Mouse (Mus musculus): ENCODE data around the gene Lag3. TPM values are rescaled to one million over a fixed set of nuclear protein-coding genes. Genes with fewer than 3 reads are reported as not detected.
A peak's percentile ranks its signal among the peaks of the same experiment; 100 is the strongest.

Gene Lag3
- total RNA-seq, 4 experiments from 2014 or later: 0.31 TPM; not detected in 3

DNA sequence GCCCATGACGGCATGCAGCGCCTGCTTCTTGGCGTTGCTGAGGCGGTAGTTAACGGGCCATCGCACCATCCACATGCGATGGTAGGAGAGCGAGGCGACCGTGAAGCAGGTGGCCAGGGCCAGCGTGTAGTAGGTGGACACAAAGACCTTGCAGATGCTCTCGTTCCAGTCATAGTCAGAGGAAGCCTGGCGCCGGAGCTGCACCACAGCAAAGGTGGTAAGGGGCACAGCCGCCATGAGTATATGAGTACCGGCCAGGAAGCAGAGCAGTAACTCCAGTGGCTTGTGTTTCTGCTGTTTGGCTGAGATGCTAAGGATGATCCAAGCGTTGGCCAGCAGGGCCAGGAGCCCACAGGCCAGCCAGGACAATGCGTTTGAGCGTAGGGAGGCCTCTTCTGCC, 50.2 kb downstream of the Lag3 start:
- no peak for DNase-seq (ENCODE audit: low spot score in 2 of 2)

DNA sequence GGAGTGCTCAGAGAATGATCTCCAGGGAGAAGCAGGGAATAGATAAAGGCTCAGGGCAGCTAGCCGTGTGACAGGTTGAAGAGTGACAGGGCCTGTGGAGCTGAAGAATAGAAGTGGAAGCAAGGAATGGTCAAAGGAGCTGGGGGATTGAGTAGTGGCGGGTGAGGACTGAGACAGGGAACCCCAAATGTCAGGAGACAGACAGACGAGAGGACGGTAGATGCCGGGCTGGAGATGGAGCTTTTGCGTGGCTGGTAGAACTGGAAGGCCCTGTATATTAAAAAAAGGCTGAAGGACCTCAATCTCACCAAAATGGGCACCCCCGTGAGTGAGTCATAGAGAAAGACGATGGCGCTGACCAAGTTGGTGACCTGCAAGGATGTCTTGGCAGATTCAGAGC, 51.0 kb downstream of the Lag3 start:
- DNase-seq (ENCODE audit: low spot score in 2 of 2): no peak

DNA sequence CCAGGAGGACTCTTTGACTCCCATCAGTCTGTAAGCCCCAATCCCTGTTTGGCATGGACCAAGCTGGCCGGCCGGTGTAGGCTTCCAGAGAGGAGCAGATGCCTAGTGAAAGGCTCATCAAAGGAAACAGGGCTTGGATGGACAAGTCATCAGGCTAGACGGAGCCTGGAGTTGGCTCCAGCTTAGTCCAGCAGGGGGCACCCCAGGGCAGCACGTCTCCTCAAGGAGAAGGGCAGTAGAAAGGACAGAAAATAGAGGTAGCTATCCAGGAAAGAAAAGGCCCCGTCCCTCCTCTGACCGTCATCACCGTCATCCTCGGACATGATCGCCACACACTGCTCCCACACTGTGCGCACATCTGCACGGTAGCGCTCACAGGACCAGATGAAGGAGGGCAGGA, 51.8 kb downstream of the Lag3 start:
- peak; percentile 70 to 74 for DNase-seq (ENCODE audit: low spot score in 2 of 2)

DNA sequence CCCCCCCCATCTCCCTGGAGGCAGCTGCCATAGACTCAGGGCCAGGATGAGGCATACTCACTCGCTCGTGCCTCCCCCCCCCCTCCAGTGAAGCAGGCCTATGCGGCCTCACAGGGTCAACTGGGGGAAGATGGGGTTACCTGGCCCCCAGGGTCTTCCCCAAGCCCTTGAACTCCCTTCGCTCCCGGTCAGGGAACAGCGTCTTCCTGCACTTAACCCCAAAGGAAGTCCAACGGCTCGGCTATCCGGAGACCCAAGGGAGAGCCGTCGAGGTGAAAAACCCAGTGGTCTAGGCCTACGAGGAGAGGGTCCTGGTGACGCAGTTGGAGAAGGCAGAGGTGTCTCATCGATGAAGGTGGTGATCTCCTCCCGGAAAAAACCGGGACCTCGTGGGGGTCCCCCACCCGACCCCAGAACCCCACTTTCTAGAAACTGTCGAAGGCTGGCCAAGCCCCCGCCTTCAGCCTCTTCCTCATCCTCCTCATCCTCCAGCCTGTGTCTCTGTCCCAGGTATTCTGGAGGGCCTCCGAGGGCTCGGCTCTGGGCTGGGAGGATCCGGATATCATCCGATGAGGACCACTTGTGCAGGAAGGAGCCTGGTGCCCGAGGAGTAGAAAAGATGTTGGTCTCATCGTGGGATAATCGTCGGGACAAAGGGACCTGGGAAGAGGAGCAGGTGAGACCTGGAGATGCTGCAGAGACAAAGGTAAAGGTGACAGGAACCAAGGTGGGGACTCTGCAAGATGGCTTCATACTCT, 52.8 kb downstream of the Lag3 start:
- DNase-seq (ENCODE audit: low spot score in 2 of 2): no peak

DNA sequence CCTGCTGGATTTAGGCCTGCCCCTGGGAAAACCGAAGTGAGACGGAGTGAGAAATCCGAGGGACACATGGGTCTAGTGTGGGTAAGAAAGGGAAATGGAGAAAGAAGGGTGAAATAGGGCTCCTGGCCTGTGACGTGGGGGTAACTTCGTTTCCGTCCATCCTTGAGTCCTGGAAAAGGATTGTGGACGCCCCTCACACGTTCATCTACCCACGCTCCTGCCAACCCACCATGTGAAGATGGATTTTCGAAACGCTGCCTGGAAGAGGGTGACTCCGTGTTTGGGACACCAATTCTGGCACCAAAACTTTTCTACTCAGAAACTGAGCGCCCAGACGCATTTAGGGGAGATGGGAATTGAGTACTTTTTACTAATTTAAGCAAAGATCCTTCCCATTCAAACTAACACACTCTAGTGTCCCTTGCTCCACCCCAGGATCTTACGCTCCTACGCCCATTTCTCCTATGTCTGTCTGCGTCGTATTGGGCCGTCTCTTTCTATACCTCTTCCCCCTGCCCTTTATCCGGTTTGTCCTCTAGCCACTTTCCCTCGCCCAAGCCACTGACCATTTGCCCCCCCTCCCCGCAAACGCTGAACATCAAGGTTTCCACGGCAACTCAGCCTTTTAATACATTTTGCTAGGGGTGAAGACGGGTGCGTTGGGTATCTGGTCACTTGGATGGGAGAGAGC, 53.5 kb downstream of the Lag3 start:
- no peak for DNase-seq (ENCODE audit: low spot score in 2 of 2)

DNA sequence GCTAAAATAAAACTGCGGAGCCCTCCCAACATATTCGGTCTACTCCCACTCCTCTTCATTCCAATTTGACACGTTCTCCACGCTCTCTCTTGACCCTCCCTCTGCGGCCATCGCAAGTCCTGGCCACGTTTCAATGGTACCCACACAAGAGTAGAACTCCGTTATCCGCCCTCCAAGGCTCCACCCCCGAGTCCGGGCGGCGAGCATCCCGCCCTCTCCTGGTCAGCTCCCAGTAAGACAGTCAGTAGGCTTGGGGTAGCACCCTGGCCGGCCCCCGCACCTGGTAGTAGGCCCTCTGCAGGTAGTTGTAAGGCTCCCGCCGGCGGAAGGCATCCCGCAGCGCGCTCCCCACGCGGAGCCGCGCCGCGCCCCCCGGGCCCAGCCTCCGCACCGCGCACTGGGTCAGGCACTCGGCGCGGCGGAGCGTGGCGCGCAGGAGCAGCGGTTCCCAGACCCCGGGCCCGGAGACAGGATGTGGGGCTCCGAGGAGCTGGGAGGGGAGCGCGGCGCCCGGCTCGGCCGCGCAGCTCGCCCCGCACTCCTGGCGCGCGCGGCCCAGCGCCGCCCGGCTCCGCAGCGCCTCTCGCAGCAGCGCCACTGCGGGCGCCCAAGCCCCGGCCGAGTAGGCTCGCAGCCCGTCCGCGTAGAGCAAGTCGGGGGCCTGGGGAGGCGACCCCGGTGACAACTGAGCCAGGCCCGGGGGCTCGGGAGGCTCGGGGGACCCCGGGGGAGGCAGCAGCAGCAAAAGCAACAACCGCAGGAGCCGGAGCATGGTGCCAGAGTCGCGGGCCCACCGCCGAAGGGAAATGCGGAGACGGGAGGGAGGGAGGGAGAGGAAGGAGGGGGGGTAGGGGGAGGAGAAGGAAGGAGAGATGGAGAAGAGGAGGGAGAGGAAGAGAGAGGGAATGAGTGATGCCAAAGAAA, 54.3 kb downstream of the Lag3 start, which contains the start of gene P3h3:
Gene P3h3, minus strand, starts transcription at position 837 of the 924 bp plus-strand sequence.
- DNase-seq (ENCODE audit: low spot score in 2 of 2): peak; percentile 45 to 69

DNA sequence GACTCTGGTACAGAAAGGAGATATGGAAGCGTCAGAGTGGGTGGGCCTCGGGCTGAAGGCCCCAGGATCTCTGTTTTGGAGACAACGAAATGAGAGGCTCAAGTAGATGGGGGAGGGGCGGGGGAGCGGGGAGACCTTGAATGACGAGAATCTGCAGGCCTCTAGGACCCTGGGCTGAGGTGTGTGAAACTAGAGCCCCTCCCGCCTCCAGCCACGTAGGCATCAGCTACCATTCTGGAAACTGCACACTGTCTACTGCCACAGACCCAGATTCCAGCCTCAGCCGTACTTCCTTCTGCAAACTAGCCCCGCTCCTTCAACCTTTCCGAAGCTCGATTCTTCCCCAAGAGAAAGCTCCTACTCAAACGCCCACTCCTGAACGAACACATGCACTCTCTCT, 55.2 kb downstream of the Lag3 start:
- DNase-seq (ENCODE audit: low spot score in 2 of 2): no peak

DNA sequence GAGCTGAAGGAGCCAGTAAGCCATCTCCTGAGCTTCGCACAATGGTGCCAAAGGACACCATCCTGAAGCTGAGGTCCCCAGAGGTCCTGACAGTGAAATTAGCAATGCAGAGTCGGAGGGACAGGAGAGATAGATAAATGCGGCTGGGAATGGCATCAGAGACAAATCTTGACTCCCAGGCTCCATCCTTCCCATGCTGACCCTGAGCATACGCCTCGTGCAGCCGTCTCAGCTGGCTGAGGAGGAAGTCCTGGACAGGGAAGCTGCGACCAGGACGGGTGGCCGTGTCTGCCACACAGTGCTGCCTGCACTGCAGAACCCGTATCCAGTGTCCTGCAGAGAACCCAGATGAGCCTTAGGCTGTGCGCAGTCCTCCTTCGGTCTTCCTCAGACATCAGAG, 56.9 kb downstream of the Lag3 start:
- no peak for DNase-seq (ENCODE audit: low spot score in 2 of 2)

Other genes starting within 250 kb of the Lag3 start
- 10 to 100 TPM; 12.6 to 18.1 (median 15.6) TPM for gene Lpcat3, start 248.7 kb downstream of the Lag3 start, total RNA-seq (2022)
- gene Emg1, start 199.5 kb downstream of the Lag3 start, total RNA-seq (2022): 10 to 100 TPM; 62.1 to 74.4 (median 66.1) TPM
- 100 to 1,000 TPM; 140 to 157 (median 153) TPM for gene Phb2, start 199.4 kb downstream of the Lag3 start, total RNA-seq (2022)
- 1 to 10 TPM in 3 of 4 experiments, under 1 TPM in 1; 0.80 to 2.0 (median 1.2) TPM for gene Ptpn6, start 173.0 kb downstream of the Lag3 start, total RNA-seq (2022)
- gene Grcc10, start 170.3 kb downstream of the Lag3 start, total RNA-seq (2022): 100 to 1,000 TPM; 146 to 173 (median 164) TPM
- not detected for gene Gm45234, start 155.7 kb downstream of the Lag3 start, total RNA-seq (2022)
- gene Atn1, start 155.2 kb downstream of the Lag3 start, total RNA-seq (2022): 10 to 100 TPM; 41.9 to 59.4 (median 49.2) TPM
- gene Eno2, start 142.0 kb downstream of the Lag3 start, total RNA-seq (2022): 1 to 10 TPM in 3 of 4 experiments, under 1 TPM in 1; 0.75 to 1.4 (median 1.1) TPM
- not detected for gene Lrrc23, start 132.0 kb downstream of the Lag3 start, total RNA-seq (2022)
- 1 to 10 TPM; 1.9 to 4.1 (median 2.9) TPM for gene Spsb2, start 103.0 kb downstream of the Lag3 start, total RNA-seq (2022)
- gene Tpi1, start 97.4 kb downstream of the Lag3 start, total RNA-seq (2022): 1,000 to 10,000 TPM; 2,418 to 2,798 (median 2,572) TPM
- 10 to 100 TPM; 44.3 to 48.1 (median 45.2) TPM for gene Usp5, start 82.2 kb downstream of the Lag3 start, total RNA-seq (2022)
- gene Cdca3, start 82.2 kb downstream of the Lag3 start, total RNA-seq (2022): under 1 TPM; 0.31 to 0.51 (median 0.37) TPM
- gene Gnb3, start 71.4 kb downstream of the Lag3 start, total RNA-seq (2022): 1 to 10 TPM in 2 of 4 experiments, under 1 TPM in 2; 0.70 to 1.1 (median 1.0) TPM
- gene P3h3, start 54.0 kb downstream of the Lag3 start, total RNA-seq (2022): 1 to 10 TPM; 2.0 to 4.5 (median 3.3) TPM
- gene Gpr162, start 47.7 kb downstream of the Lag3 start, total RNA-seq (2022): not detected
- under 1 TPM in 1 of 4 experiments, not detected in 3; 0.11 TPM for gene Cd4, start 23.5 kb downstream of the Lag3 start, total RNA-seq (2022)
- 10 to 100 TPM; 64.6 to 83.2 (median 76.8) TPM for gene Ptms, start 8.4 kb upstream of the Lag3 start, total RNA-seq (2022)
- gene Mlf2, start 19.7 kb upstream of the Lag3 start, total RNA-seq (2022): 100 to 1,000 TPM; 192 to 219 (median 202) TPM
- 100 to 1,000 TPM; 122 to 142 (median 131) TPM for gene Cops7a, start 53.8 kb upstream of the Lag3 start, total RNA-seq (2022)
- gene Pianp, start 85.0 kb upstream of the Lag3 start, total RNA-seq (2022): under 1 TPM in 3 of 4 experiments, not detected in 1; 0.19 to 0.70 (median 0.36) TPM
- 10 to 100 TPM; 24.3 to 29.7 (median 27.4) TPM for gene Zfp384, start 97.4 kb upstream of the Lag3 start, total RNA-seq (2022)
- 10 to 100 TPM; 19.8 to 22.3 (median 20.7) TPM for gene Ing4, start 128.1 kb upstream of the Lag3 start, total RNA-seq (2022)
- gene Acrbp, start 138.0 kb upstream of the Lag3 start, total RNA-seq (2022): 1 to 10 TPM in 3 of 4 experiments, under 1 TPM in 1; 0.97 to 2.5 (median 1.5) TPM
- under 1 TPM in 1 of 4 experiments, not detected in 3; 0.20 TPM for gene Lpar5, start 156.2 kb upstream of the Lag3 start, total RNA-seq (2022)
- gene Chd4, start 184.3 kb upstream of the Lag3 start, total RNA-seq (2022): 10 to 100 TPM; 72.6 to 77.3 (median 74.3) TPM
- gene Nop2, start 220.2 kb upstream of the Lag3 start, total RNA-seq (2022): 10 to 100 TPM; 16.3 to 21.1 (median 19.0) TPM
- gene Iffo1, start 233.5 kb upstream of the Lag3 start, total RNA-seq (2022): 1 to 10 TPM; 6.6 to 8.9 (median 7.5) TPM